Mouse (Mus musculus): ENCODE measurements around the gene Lce1m.
A peak's percentile ranks its signal among the peaks of the same experiment; 100 is the strongest.
"Not testable (repeated sequence)": the region's sequence is repeated elsewhere in the genome, so short reads cannot be mapped to it uniquely, and the experiment has no call there.

Gene Lce1m

GRCm38 (mm10) chr3:93018960-93019359 is at the start of gene Lce1m:
TSS of gene Lce1m (minus strand) at chr3:93019060.
- no peak for DNase-seq (ENCODE audit: low read depth)

DNA sequence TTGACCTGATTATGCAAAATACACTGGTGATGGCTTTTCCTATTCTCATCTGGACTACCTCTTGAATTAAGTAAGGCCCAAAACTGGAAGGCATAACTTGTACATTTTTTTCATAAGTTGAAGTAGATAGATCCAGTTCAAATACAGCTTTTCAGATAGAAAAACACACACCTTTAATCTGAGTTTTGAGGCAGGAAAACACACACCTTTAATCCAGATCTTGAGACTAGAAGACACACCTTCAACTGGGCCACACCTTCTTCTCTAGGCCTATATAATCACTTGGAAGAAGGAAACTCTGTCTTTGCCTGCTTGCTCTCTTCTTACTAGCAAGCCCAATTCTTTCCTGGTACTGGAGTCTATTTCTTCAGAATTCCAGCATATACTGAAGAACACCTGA is 49.7 kb upstream of the Lce1m start, which contains the start of gene Gm4858:
Gene Gm4858 (plus strand): TSS at position 301 of the 400 bp plus-strand sequence.
- DNase-seq (ENCODE audit: low read depth): not testable (repeated sequence)

DNA sequence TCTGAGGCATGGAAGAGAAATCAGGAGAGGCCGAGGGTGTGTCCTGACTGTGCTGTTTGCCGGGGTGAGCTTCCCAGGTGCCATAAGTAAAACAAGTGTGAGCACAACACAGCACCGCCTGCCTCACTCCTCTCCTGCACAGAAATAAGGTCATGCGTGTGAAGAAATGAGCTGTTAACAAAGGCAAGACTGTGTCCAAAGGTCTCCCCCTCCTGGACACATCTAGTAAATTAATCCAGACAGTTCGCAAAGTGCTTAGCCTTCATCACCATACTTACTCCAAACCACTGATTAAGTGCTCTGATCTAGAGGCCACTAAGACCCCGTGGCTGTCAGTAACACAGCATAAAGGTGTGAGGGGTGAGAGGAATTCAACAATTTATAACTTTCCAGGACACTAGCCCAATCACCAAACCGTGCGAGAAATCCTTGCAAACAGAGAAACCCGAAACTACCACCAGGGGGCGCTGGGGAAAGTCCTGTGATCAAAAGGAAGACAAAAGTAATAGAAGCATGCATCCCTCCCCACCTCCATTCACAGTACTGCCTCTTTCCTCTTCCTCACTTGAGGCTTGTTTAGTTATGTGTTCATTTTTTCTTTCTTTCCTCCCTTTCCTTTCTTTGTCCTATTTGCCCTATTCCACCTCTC is 34.1 kb upstream of the Lce1m start:
- peak; percentile 37 for DNase-seq (ENCODE audit: low read depth)

DNA sequence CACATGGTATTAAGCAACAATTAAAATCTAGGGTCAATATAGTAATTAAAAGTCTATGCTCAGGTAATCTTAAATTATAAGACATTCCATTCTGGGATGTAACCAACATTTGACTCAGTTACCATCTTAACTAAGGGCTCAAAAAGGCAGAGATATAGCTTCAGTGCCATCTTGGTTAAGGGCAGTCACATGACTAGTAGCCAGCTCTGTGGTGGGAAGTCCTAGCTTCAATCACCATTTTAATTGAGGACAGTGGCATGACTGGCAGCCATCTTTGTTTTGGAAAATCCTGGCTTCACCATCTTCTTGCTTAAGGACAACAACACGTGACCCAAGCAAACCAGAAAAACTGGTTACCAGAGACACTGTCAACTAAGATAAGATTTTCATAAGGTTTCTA is 31.3 kb upstream of the Lce1m start:
- DNase-seq (ENCODE audit: low read depth): no peak

DNA sequence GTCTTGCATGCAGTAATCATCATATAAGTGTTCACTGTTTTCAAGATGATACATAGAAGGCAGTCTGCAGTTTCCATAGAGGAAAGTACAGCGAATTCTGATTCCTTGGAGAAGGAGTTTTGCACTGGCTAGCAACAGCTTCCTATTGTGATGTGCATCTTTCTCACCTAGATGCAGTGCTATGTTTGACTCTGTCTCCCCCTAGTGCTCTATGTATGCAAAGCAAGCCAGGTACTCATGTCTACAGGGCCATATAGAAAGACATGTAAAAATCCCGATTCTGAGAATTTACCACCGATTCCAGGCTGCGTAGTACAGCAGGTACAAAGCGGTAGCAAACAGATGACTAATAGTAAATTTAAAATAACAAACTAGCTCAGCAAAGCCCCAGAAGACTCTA is 12.6 kb upstream of the Lce1m start:
- DNase-seq (ENCODE audit: low read depth): peak; percentile 61

- DNase-seq (ENCODE audit: low read depth): no peak
Measured at GRCm38 (mm10) chr3:93025486-93025885, 6.6 kb upstream of the Lce1m start.

- no peak for DNase-seq (ENCODE audit: low read depth)
Measured at GRCm38 (mm10) chr3:93023411-93024184, 4.7 kb upstream of the Lce1m start.

- DNase-seq (ENCODE audit: low read depth): no peak
Measured at GRCm38 (mm10) chr3:93021171-93021570, 2.3 kb upstream of the Lce1m start.

DNA sequence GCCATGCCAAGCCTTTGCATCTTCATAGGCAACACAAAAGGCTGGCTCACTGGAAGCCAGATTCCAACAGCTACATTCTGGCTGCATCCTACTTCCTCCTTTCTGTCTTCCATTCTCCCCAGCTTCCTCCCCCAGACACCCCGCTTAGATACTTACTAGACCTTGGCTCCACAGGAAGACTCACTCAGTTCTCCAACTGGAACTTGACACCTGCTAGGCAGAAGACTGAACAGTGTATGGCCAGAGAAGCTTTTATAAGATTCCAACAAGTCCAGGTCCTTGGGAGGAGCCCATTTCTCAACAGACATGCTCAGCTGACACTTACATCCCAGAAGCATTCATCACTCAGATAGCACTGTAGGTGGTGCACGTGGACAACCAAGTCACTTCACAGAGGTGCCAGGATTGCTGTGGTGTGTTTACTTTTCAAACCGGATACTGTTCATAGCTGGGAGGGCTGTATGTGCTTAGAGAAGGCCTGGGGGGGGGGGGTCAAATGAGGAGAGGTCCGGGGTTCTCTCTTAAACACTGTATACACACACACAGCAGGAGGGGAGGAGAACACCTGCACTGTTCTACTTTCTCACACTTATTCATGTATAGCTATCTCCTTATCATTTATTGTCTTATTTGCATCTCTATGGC is 3.3 kb downstream of the Lce1m start, which contains the start of gene Crct1:
Gene Crct1 (minus strand): TSS at position 228 of the 645 bp plus-strand sequence.
- DNase-seq (ENCODE audit: low read depth): no peak

DNA sequence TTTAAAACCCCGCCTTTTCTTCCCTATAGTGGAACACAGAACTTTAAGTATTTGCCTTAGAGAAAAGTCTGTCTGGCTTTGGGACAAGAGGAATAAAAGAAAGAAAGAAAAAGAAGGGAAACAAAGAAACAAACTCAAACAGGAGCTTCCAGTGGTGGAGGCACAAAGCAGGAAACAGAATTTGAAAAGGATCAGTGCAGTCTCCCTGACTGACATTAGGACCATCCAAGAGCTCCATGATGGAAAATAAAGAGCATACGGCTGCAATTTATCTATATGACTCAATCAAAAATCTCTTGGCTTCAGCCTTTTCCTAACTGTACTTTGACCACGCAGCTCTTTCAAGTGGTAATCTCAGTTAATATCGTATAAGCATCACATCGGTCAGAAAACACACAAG is 4.0 kb downstream of the Lce1m start:
- DNase-seq (ENCODE audit: low read depth): no peak

- DNase-seq (ENCODE audit: low read depth): no peak
Measured at GRCm38 (mm10) chr3:93014378-93014801, 4.5 kb downstream of the Lce1m start.

- DNase-seq (ENCODE audit: low read depth): no peak
Measured at GRCm38 (mm10) chr3:93002843-93003242, 16.0 kb downstream of the Lce1m start.

DNA sequence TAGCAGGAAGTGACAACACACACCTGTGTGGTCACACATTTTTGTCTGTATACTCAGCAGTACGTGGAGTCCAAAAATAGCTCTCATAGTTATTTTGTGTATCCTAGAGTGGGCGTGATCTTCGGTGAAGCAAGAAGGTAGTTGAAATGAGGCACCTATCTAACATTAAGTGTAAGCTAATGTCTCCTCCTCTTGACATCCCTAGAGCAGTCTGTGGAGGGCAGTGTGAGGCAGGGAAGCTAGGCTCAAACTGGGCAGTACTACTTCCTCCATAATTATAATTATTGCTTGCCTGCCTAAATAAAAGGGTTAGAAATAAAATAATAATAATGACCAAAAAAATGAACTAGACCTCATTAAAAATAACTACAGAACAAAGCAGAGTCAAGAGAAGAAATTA is 18.2 kb downstream of the Lce1m start:
- DNase-seq (ENCODE audit: low read depth): no peak

DNA sequence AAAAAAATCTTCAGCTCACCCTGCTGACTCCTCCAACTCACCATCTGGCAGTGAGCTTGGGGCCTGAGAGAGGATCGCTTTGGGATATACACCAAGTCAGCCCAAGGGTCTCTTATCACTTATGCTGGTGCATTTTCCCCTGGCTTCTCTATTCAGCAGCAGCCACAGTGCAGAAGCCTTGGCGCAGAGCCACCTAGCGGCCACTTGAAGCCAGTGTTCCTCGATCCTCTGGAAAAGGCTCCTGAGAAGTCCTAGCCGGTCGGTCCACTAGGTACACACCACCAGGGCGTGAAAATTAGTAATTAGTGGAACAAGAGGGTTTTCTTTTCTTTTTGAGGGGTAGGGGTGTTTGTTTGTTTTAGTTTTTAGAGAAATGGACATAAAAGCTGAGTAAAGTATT is 20.2 kb downstream of the Lce1m start:
- DNase-seq (ENCODE audit: low read depth): peak; percentile 56

DNA sequence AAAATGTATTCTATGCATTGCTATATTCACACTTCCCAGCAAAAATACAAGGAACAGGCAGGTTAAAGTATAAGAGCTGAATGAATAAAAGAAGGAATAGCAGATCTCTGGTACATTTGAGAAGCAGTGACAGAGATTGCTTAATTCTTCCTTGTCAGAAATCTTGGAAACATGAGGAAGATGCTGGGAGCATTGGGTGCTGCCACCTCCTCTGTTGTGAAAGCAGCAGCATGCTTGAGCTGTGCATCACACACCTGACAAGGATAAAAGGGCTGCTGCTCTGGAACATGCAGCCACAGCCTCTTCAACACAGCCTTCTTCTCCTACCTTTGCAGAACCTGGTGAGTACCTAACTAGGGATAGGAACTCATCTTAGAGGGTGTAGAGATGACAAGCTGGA is 26.9 kb downstream of the Lce1m start, which contains the start of gene Lce3f:
Gene Lce3f (plus strand): TSS at position 301 of the 400 bp plus-strand sequence.
- no peak for DNase-seq (ENCODE audit: low read depth)

- no peak for DNase-seq (ENCODE audit: low read depth)
Measured at GRCm38 (mm10) chr3:92978484-92978883, 40.4 kb downstream of the Lce1m start.
